Mouse (Mus musculus) thymus, adult 2 months (tissue): Measurements from ENCODE around the gene Sult1a1.

ENCODE experiments used
- CTCF ChIP-seq: fragments of 200-500 bp; IDR thresholded peaks from 2 replicates; pipeline ENCODE4 v1.5.1; 2012; ENCODE audit warnings: mild to moderate bottlenecking, control low read depth, low read length, moderate library complexity, borderline replicate concordance; ENCODE audit not compliant: control insufficient read depth, poor library complexity, insufficient read depth; ENCODE audit errors: extremely low read depth
- POLR2A ChIP-seq: fragments of 200-500 bp; IDR thresholded peaks from 2 replicates; pipeline ENCODE4 v1.6.1; 2012; ENCODE audit warnings: mild to moderate bottlenecking, low read length, control low read depth, moderate library complexity; ENCODE audit not compliant: control insufficient read depth, poor library complexity, insufficient read depth; ENCODE audit errors: extremely low read depth

GRCm38 (mm10) chr7:126624774-126625173 lies 51.5 kb downstream of the Sult1a1 start:
- no peak for TF ChIP-seq CTCF
- TF ChIP-seq POLR2A: no peak
